Mouse (Mus musculus): ENCODE results near the gene Insm1. TPM values are rescaled to one million over a fixed set of nuclear protein-coding genes. Genes with fewer than 3 reads are reported as not detected.

Insm1 gene
- total RNA-seq (2023): not detected in 2 replicates

DNA sequence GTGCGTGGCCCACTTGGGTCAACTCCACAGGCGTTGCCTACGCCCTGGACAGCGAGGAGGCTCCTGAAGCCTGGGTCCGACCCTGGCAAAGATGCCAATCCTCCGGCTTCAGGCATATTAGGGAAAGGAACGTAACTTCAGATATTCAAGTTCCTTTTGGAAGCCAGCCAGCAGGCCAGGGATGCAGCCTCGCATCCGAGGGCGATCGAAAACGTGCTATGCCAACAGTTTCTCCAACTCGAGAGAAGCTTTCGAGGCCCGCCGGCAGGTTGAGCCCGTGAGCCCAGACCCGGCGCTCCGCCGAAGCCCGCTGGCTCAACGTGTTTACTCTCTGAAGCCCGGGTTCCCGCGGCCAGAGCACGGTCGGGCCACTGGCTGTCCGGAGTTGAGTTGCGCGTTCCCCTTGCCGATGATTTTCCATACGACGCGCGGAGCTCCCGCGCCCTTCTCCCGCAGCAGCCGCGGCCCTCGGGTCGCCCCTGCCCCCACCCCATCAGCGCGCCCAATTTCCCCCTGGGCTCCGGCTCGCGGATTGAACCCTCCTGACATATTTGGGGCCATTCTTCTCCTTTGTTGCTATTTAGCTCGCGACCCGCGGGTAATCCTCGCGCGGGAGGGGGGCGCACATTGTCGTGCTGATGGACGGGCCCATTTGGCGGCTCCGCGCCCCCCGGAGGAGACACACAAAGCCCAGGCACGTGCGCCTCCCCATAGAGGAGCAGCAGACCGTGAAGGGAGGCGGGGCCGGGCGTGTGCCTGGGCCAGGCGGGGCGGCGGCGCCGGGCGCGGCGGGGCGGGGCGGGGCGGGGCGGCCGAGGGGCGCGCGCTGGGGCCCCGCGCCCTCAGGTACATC, at the start of gene Insm1:
Insm1 (plus strand) TSS at position 846 of the 853 bp plus-strand sequence.

Measured in neutrophil, adult 65 days (primary cell).